Mouse (Mus musculus): ENCODE results near the gene Pon1.

DNA sequence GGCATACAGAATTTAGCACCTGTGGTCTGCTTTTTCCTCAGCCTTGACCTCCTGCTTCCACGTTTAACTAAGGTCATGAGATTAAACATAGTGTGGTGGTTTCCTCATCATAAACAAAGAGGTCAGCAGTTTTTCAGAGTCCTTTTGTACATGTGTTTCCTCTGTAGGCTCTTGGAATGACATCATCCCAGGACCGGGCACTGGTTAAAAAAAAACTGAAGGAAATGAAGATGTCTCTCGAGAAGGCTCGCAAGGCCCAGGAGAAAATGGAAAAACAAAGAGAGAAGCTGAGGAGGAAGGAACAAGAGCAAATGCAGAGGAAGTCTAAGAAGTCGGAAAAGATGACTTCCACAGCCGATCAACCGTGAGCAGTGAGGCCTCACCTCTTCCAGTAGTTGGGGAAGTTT lies 34.4 kb downstream of the Pon1 start:
- TF ChIP-seq CTCF (IDR thresholded peaks at IDR 0.05; ENCODE audit: insufficient read depth, low read length) (no peak), POLR2A (IDR thresholded peaks at IDR 0.05; ENCODE audit: borderline replicate concordance, extremely low read depth, low read depth, low read length) (no peak)

All from lung, adult 2 months (tissue).